Mouse (Mus musculus) left cerebral cortex, adult 8-10 months (tissue): ENCODE measurements at regions not wholly inside any gene's neighbourhood (a gene's known extent, or its start where the extent isn't known, plus 50 kb on each side); places are given as distances from the start of the nearest gene placed in this dataset.
"Not testable (repeated sequence)": the region's sequence is repeated elsewhere in the genome, so short reads cannot be mapped to it uniquely, and the experiment has no call there.

Experiments
- DNase-seq, 2 experiments: peaks; one replicate each; pipeline ENCODE4 v3.0.0; 2022; ENCODE audit warnings: low spot score in 2 of 2

DNA sequence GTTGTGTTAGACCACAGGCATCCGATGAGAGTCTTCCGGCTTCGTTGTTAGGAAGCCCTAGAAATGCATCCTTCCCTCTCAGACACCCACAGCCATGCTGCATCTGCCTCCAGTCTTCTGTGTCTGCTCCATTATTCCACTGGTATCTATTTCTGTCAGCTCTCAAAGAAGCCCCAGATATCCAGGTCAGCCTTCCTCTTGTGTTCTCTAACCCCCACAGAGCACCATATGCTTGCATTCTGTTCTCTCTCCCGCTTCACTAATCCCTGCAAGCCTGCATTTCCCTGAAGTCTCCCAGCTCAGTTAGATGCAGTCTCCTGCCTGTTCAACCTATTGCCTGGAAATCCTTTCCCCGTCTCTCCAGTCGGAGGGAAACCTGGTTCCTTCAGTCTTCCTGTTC is 53.6 kb upstream of the Wdfy3 start:
- peak; percentile 23 to 59 for DNase-seq

- peak in 1 of 2 experiments; percentile 56 for DNase-seq
These were observed 57.0 kb upstream of the Wdfy3 start for GRCm38 (mm10) chr5:102126737-102127136.

GRCm38 (mm10) chr5:102147991-102148390 is 78.3 kb upstream of the Wdfy3 start:
- DNase-seq: no peak

DNA sequence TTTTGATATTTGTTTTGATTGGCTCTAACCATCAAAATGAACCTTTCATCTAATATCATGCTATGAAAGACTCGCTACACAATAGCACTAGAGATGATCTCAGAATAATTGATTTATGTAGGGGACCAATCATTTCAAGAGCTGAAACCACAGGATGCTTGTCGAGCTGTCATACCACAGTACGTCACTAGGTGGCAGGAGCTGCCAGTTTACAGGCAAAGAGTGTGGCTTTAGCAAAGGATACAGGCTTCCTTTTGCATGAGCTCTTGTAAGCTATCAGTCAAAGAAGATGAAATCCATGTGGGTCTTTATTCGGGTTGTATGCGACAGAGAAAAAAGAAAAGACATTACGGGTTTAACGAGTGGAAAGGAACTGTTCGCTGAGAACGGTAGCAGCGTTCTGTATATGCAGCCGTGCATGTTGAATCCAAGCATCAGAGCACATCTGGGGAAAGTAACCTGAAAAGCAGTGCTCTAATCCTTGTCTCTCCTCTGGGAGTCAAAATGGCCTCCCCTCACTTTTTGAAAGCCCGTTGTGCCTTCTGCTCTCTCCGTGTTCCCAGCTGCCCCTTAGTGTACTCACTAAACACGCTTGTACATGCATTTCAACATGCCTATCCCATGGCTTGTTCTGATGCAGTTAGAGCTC is 79.9 kb upstream of the Wdfy3 start:
- peak; percentile 23 to 84 for DNase-seq

DNA sequence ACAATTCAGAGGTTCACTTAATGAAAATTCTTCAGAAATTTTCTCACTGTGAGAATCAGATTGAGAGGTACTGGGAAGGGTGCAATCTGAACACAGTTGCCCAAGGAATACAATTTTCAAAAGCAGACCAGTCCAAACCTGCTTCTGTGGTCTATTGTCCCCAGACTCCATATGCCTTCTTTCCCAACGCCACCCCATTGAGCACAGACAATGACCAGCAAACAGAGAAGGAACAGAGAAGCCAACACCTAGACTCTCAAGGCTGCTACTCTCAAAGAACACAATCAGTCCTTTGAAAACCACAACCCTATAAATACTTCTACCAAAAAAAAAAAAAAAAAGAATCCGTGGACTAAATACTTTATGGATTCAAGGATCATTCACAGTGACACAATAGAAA is 89.9 kb upstream of the Wdfy3 start:
- DNase-seq: no peak

DNA sequence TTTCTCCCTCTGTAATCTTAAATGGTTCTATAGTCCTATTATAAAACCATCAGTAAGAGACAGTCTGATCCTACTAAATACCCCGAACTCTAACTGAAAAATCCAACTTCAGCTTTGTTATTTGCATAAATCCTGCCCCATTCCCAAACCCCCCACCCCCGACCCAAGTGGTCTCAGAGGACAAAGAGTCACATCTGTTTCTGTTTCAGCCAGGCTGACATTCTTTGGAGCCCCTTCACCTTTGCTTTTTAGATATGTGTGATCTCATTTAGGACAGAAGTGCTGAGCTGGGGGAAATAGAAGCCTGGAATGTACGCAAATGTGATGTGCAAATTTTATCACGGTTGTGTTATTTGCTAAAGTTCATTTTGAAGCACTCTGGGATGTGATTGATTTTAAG is 98.3 kb upstream of the Wdfy3 start:
- no peak for DNase-seq

DNA sequence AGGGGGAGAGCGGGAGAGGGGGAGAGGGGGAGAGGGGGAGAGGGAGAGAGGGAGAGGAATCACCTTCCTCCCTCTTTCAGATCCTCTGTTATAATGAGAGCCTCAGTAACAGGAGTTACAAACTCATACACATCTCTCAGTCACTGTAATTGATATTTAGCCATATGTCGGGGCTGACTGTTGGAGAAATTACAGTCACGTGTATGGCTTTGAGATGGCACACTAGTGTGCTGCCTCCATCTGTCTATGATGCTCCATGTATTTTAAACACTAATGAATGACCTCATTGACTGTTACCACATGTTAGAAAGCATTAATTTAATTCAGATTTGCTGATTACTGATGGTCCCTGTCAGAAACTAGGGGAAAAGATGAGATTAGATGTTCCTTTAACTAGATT is 102.1 kb upstream of the Wdfy3 start:
- DNase-seq: no peak

GRCm38 (mm10) chr5:102180250-102180649 is 110.5 kb upstream of the Wdfy3 start:
- DNase-seq: peak in 1 of 2 experiments; percentile 8

DNA sequence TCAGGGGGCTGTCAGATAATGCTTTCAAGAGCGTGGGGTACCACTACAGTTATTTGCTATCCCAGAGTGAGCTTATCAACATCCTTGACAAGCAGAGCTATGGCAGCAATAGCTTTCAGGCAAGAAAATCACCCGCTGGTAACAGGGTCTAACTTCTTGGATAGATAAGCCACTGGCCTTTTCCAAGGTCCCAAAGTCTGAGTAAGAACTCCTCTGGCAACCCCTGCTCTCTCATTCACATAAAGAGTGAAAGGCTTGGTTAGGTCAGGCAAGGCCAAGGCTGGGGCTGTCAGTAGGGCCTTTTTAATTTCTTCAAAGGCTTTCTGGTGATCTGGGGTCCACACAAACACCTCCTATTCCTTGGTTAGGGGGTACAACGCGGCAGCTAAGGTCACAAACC is 119.2 kb upstream of the Wdfy3 start:
- not testable (repeated sequence) for DNase-seq

- DNase-seq: no peak
These were observed 136.7 kb upstream of the Wdfy3 start for GRCm38 (mm10) chr5:102206456-102206855.

- peak; percentile 54 to 60 for DNase-seq
These were observed 137.2 kb upstream of the Wdfy3 start for GRCm38 (mm10) chr5:102206953-102207352.

GRCm38 (mm10) chr5:102213145-102213544 is 143.4 kb upstream of the Wdfy3 start:
- DNase-seq: peak in 1 of 2 experiments; percentile 13

DNA sequence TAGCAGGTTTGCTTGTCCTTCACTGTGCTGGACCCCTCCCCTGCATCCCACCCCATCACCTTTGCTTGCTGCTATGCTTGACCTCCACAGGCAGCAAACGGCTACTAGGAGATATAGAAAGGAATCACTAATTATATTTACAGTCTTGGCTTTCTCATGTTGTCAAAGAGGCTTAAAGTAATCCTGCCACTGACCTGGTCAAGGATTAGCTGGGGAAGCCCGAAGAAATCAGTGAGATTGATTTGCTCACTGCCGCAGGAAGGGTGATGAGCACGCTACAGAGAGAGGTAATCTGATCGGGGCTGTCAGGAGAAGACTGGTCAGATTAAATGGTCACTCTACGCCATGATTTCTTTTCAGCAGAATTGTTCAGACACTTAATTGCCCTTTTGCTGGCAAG is 157.4 kb upstream of the Wdfy3 start:
- no peak for DNase-seq

GRCm38 (mm10) chr5:102242614-102243013 is 172.9 kb upstream of the Wdfy3 start:
- no peak for DNase-seq

- no peak for DNase-seq
These were observed 175.0 kb upstream of the Wdfy3 start for GRCm38 (mm10) chr5:102244706-102245105.

GRCm38 (mm10) chr5:102248747-102249146 is 179.0 kb upstream of the Wdfy3 start:
- no peak for DNase-seq

GRCm38 (mm10) chr5:102251076-102251475 is 181.4 kb upstream of the Wdfy3 start:
- no peak for DNase-seq

GRCm38 (mm10) chr5:102253786-102254185 is 184.1 kb upstream of the Wdfy3 start:
- no peak for DNase-seq

GRCm38 (mm10) chr5:102257104-102257503 is 187.4 kb upstream of the Wdfy3 start:
- DNase-seq: no peak

DNA sequence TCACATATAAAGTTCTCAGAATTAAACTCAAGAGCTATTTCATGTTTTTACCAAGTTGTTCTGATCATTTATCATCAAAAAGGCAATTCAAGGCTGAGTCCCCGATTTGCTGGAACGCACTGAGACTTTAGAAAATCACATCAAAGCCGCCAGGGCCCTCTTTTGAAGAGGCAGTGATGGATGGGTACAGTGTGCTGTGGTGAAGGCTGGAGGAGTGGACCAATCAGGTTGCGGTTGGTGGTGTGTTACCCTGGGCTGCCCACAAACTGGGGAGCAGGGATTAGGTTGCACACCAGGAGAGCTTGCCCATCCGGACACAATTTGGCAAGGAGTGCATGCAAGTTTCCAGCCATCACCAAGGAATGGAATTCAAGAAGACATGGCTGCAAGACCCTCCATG is 191.9 kb upstream of the Wdfy3 start:
- no peak for DNase-seq

DNA sequence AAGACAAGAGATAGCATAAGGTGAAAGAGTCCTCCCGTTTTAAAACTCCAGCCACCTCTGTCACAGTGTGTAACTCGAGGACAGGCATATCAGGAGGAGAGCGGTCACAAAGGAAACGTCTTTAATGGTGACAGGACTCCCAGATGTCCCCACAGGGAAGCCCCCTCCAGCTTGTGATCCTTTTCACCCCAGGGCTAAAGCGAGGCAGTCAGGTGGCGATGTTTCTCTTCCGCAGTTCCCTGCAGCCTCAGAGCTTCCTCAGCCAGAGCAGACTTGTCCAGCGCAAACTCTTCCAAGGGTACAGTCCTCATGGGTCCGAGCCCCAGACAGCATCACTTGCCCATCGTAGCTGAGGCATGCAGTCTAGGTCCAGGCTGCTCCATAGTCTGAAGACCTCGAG is 196.7 kb upstream of the Wdfy3 start:
- DNase-seq: no peak

DNA sequence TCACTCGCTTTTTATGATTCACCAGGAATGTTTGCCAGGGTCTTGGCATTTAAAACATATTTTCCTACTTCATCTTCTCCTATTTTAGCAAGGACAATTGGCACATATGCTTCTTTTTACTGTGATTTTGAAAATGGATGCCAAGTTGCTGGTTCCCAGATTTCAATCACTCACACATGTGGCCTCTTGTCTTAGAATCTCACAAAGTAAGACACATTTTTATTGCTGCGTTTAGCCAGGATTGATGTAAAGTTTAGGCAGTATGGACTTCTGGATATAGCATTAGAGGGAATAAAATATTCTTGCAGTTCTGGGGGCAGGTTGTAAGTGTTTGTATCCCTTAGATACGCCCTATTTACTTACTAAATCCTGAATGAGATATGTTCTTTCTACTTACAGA is 197.4 kb upstream of the Wdfy3 start:
- no peak for DNase-seq

DNA sequence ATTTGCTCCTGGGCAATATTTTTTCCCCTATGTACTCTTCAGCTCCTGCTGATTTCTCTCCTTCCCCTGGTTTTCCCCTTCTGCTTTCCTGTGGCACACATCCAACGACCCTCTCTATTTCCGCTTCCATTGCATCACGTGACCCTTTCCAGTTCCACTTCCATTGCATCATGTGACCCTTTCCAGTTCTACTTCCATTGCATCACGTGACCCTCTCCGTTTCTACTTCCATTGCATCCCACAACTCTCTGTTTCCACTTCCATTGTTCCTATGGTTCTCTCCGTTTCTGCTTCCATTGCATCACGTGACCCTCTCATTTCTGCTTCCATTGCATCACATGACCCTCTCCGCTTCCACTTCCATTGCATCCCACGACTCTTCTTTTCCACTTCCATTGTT is 199.5 kb upstream of the Wdfy3 start:
- DNase-seq: no peak

DNA sequence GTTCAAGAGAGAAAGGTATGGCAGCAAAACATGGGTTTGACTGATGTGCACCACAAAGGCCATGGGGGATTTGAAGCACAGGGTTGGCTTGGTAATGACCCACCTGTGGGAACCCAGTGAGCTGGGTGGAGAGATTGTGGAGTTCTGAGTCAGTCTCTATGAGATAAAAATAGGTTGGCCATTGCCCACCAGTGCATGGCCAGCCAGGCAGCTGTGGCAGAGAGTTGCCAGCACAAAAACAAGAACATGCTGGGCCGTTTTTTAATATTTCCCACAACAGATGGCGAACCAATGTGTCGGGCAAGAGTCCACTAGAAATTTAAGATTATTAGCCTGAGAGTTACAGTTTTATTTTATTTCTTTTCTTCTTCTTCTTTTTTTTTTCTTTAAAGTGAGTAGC is 205.6 kb upstream of the Arhgap24 start:
- no peak for DNase-seq
